Mouse (Mus musculus) stomach, postnatal 0 days (tissue): ENCODE results near the gene Cox15.
A peak's percentile ranks its signal among the peaks of the same experiment; 100 is the strongest.

Experiments
- CTCF ChIP-seq: IDR thresholded peaks from 2 replicates; pipeline ENCODE4 v1.5.1; 2016; ENCODE audit warnings: antibody characterized with exemption, low read depth, mild to moderate bottlenecking, moderate library complexity
- EP300 ChIP-seq: optimal IDR thresholded peaks from 2 replicates; pipeline ENCODE3; 2016; ENCODE audit warnings: antibody characterized with exemption

DNA sequence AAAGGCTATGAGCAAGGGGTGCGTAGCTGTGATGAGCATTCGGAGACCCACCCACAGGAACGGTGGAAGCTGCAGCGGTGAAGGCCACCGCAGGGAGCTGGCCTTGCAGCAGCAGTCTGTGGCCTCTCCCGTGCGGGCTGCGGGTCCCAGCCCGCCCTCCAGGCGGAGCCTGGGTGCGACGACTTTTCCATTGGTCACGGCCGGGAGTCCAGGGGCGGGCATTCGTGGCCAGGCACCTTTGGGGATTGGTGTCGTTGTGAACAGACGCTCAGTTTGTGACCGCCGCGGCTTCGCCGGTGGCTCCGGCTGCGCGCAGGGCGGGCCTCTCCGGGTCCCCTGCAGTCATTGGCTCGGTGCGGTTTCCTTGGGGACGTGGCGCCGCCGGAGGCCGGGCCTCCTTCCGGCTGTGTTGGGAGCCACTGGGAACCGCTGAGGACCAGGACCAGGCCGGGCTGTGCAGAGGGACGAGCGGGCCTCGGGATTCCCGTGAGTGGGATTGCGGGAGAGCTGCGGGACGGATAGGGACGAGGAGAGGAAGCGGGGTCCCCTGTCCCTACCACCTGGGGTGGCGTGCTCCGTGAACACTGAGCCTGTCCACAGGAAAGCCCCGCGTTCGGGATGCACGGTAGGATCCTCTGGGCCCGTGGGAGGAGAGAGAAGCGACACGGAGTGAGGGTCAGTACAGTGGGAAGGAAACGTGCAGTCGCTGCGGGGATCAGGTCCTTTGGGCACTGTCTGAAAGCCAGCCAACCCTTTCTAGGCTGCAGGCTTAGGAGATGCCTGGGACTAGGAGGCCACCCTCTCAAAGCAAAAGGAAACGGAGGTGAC is 63.2 kb downstream of the Cox15 start, which contains the start of gene Entpd7:
- TF ChIP-seq CTCF: peak; percentile 72
- no peak for TF ChIP-seq EP300
